Mouse (Mus musculus) stomach, postnatal 0 days (tissue): ENCODE measurements around the gene Cfap299. TPM values are rescaled to one million over a fixed set of nuclear protein-coding genes. Genes with fewer than 3 reads are reported as not detected.

ENCODE experiments used
- ATAC-seq: fragments of 200-750 bp; cut with Nextera tagmentation; 2 replicates; pipeline ENCODE4 v1.8.0; 2017; ENCODE audit not compliant: low FRiP score, low TSS enrichment
- DNase-seq: peaks from one replicate; pipeline ENCODE4 v3.0.0-alpha.2; 2016; ENCODE audit warnings: low spot score
- H3K27ac ChIP-seq: fragments of 300-500 bp; sonication (generic); replicated peaks from 2 replicates; pipeline ENCODE4 v1.5.1; 2014; ENCODE audit warnings: mild to moderate bottlenecking, control low read depth
- H3K27me3 ChIP-seq: fragments of 300-500 bp; sonication (generic); 2 replicates; pipeline ENCODE4 v1.6.1; 2014; ENCODE audit warnings: low read length; ENCODE audit not compliant: control insufficient read depth, insufficient read depth
- H3K36me3 ChIP-seq: fragments of 300-500 bp; sonication (generic); 2 replicates; pipeline ENCODE4 v1.6.1; 2014; ENCODE audit warnings: low read length, mixed read lengths; ENCODE audit not compliant: control insufficient read depth, insufficient read depth
- H3K4me1 ChIP-seq: fragments of 300-500 bp; sonication (generic); replicated peaks from 2 replicates; pipeline ENCODE4 v1.6.1; 2014; ENCODE audit warnings: antibody characterized with exemption; ENCODE audit not compliant: control insufficient read depth, insufficient read depth
- H3K4me2 ChIP-seq: fragments of 300-500 bp; sonication (generic); replicated peaks from 2 replicates; pipeline ENCODE4 v1.6.1; 2014; ENCODE audit warnings: low read depth, mild to moderate bottlenecking, control low read depth, moderate library complexity
- H3K4me3 ChIP-seq: fragments of 300-500 bp; sonication (generic); 2 replicates; pipeline ENCODE4 v1.5.1; 2014; ENCODE audit warnings: low read depth, low read length, control low read depth
- H3K9ac ChIP-seq: fragments of 300-500 bp; sonication (generic); 2 replicates; pipeline ENCODE4 v1.6.1; 2014; ENCODE audit warnings: mild to moderate bottlenecking, low read length, control low read depth, mixed read lengths
- H3K9me3 ChIP-seq: fragments of 300-500 bp; sonication (generic); 2 replicates; pipeline ENCODE4 v1.6.1; 2016; ENCODE audit warnings: low read length; ENCODE audit not compliant: control insufficient read depth
- CTCF ChIP-seq: IDR thresholded peaks from 2 replicates; pipeline ENCODE4 v1.5.1; 2016; ENCODE audit warnings: antibody characterized with exemption, low read depth, mild to moderate bottlenecking, moderate library complexity
- EP300 ChIP-seq: optimal IDR thresholded peaks from 2 replicates; pipeline ENCODE3; 2016; ENCODE audit warnings: antibody characterized with exemption
- WGBS: fragments of 180-500 bp; shearing (Covaris S2); extraction: QIAGEN DNeasy Blood & Tissue Kit; methylation state at CpG from one replicate; pipeline ENCODE4 v1.1.7; 2014; 5-methylcytosine and 5-hydroxymethylcytosine counted together
- polyA plus RNA-seq: library from polyadenylated mRNA; unstranded; fragments of >200 nt; fragmentation: Nextera tagmentation; extraction: Ambion mirVana; gene quantifications from 2 replicates; pipeline ENCODE4 v1.2.1, GENCODE M21; 2015

The Cfap299 gene
- polyA plus RNA-seq, 1 experiment from 2014 or later = 0.18 TPM

GRCm38 (mm10) chr5:98430060-98430459 lies 101.0 kb downstream of the Cfap299 start:
- H3K27ac ChIP-seq = no peak overlapping the region
- no peak overlapping the region for H3K4me3 ChIP-seq
- DNase-seq (no peak), ATAC-seq (no peak)
- H3K9ac ChIP-seq = no peak overlapping the region
- no peaks in the 10 kb centered on the region for H3K27me3 ChIP-seq
- no peak for TF ChIP-seq CTCF
- no peak for TF ChIP-seq EP300
- no peaks in the 10 kb centered on the region for H3K4me1 ChIP-seq
- 59% methylated on average over 7 of the region's 7 CpGs for WGBS
- no peak overlapping the region for H3K4me2 ChIP-seq
- no peaks in the 10 kb centered on the region for H3K36me3 ChIP-seq
- H3K9me3 ChIP-seq = no peaks in the 10 kb centered on the region

GRCm38 (mm10) chr5:98438686-98439085 lies 109.6 kb downstream of the Cfap299 start:
- no peak overlapping the region for H3K9ac ChIP-seq
- no peaks in the 10 kb centered on the region for H3K36me3 ChIP-seq
- no peaks in the 10 kb centered on the region for H3K4me1 ChIP-seq
- no peak overlapping the region for H3K27ac ChIP-seq
- WGBS = 71% methylated on average over 3 of the region's 3 CpGs
- no peak for TF ChIP-seq CTCF
- no peak for TF ChIP-seq EP300
- DNase-seq = no peak
- no peak for ATAC-seq
- no peak overlapping the region for H3K4me2 ChIP-seq
- no peaks in the 10 kb centered on the region for H3K9me3 ChIP-seq
- H3K4me3 ChIP-seq = no peak overlapping the region
- no peaks in the 10 kb centered on the region for H3K27me3 ChIP-seq

- Histone ChIP-seq H3K4me3 (no peak overlapping the region), H3K4me2 (no peak overlapping the region), H3K36me3 (no peaks in the 10 kb centered on the region), H3K4me1 (no peaks in the 10 kb centered on the region), H3K9me3 (no peaks in the 10 kb centered on the region), H3K27ac (no peak overlapping the region), H3K9ac (no peak overlapping the region), H3K27me3 (no peaks in the 10 kb centered on the region)
- TF ChIP-seq CTCF (no peak), EP300 (no peak)
- WGBS = 68% methylated on average over 12 of the region's 12 CpGs
- ATAC-seq (peak; percentile 12; the same call in 1 of the 2 replicates), DNase-seq (peak; percentile 15)
These were observed 117.8 kb downstream of the Cfap299 start for GRCm38 (mm10) chr5:98446771-98447462.

GRCm38 (mm10) chr5:98449873-98450272 lies 120.8 kb downstream of the Cfap299 start:
- DNase-seq (no peak), ATAC-seq (no peak)
- Histone ChIP-seq H3K9me3 (no peaks in the 10 kb centered on the region), H3K27me3 (no peaks in the 10 kb centered on the region), H3K4me1 (no peaks in the 10 kb centered on the region), H3K36me3 (no peaks in the 10 kb centered on the region), H3K4me2 (no peak overlapping the region), H3K27ac (no peak overlapping the region), H3K4me3 (no peak overlapping the region), H3K9ac (no peak overlapping the region)
- TF ChIP-seq CTCF (no peak), EP300 (no peak)
- 47% methylated on average over 2 of the region's 2 CpGs for WGBS

GRCm38 (mm10) chr5:98466882-98467535 lies 137.9 kb downstream of the Cfap299 start:
- ATAC-seq (no peak), DNase-seq (no peak)
- H3K4me2 ChIP-seq = no peak overlapping the region
- no peaks in the 10 kb centered on the region for H3K36me3 ChIP-seq
- H3K27ac ChIP-seq = no peak overlapping the region
- H3K9me3 ChIP-seq = no peaks in the 10 kb centered on the region
- no peak overlapping the region for H3K4me3 ChIP-seq
- no peaks in the 10 kb centered on the region for H3K27me3 ChIP-seq
- no peak overlapping the region for H3K9ac ChIP-seq
- no peak for TF ChIP-seq CTCF
- H3K4me1 ChIP-seq = no peaks in the 10 kb centered on the region
- 42% methylated on average over 4 of the region's 4 CpGs for WGBS

GRCm38 (mm10) chr5:98470052-98470451 lies 140.9 kb downstream of the Cfap299 start:
- 71% methylated on average over 4 of the region's 4 CpGs for WGBS

More at GRCm38 (mm10) chr5:98470052-98470451, 140.9 kb downstream of the Cfap299 start:
- no peak overlapping the region for H3K27ac ChIP-seq
- ATAC-seq (no peak), DNase-seq (no peak)
- no peaks in the 10 kb centered on the region for H3K9me3 ChIP-seq
- no peak overlapping the region for H3K4me2 ChIP-seq
- H3K4me3 ChIP-seq = no peak overlapping the region
- no peaks in the 10 kb centered on the region for H3K4me1 ChIP-seq
- H3K27me3 ChIP-seq = no peaks in the 10 kb centered on the region
- no peak overlapping the region for H3K9ac ChIP-seq
- no peaks in the 10 kb centered on the region for H3K36me3 ChIP-seq
- TF ChIP-seq CTCF = no peak
- no peak for TF ChIP-seq EP300
